Mouse (Mus musculus) midbrain, embryonic 11.5 days (tissue): ENCODE data around the gene Lims1. TPM values are rescaled to one million over a fixed set of nuclear protein-coding genes. Genes with fewer than 3 reads are reported as not detected.
"Not testable (repeated sequence)": the region's sequence is repeated elsewhere in the genome, so short reads cannot be mapped to it uniquely, and the experiment has no call there.

Experiments
- ATAC-seq: fragments of 200-750 bp; cut with Nextera tagmentation; 2 replicates; pipeline ENCODE4 v1.8.0; 2017; ENCODE audit warnings: moderate TSS enrichment, moderate library complexity; ENCODE audit not compliant: low FRiP score
- DNase-seq: peaks from one replicate; pipeline ENCODE4 v3.0.0; 2015; ENCODE audit warnings: low spot score; ENCODE audit errors: missing footprints
- H3K27ac ChIP-seq: fragments of 300-500 bp; sonication (generic); 2 replicates; pipeline ENCODE4 v1.5.1; 2014; ENCODE audit warnings: low read depth, low read length
- H3K27me3 ChIP-seq: fragments of 300-500 bp; sonication (generic); 2 replicates; pipeline ENCODE4 v1.6.1; 2014; ENCODE audit warnings: mild to moderate bottlenecking, low read length, moderate library complexity, mixed read lengths; ENCODE audit not compliant: control insufficient read depth, insufficient read depth
- H3K36me3 ChIP-seq: fragments of 300-500 bp; sonication (generic); 2 replicates; pipeline ENCODE4 v1.6.1; 2014; ENCODE audit warnings: mild to moderate bottlenecking, low read length, moderate library complexity, mixed read lengths; ENCODE audit not compliant: control insufficient read depth, insufficient read depth
- H3K4me1 ChIP-seq: fragments of 300-500 bp; sonication (generic); 2 replicates; pipeline ENCODE4 v1.6.1; 2014; ENCODE audit warnings: low read length; ENCODE audit not compliant: control insufficient read depth, insufficient read depth
- H3K4me2 ChIP-seq: fragments of 300-500 bp; sonication (generic); 2 replicates; pipeline ENCODE4 v1.6.1; 2014; ENCODE audit warnings: mild to moderate bottlenecking, moderate library complexity
- H3K4me3 ChIP-seq: fragments of 300-500 bp; sonication (generic); 2 replicates; pipeline ENCODE4 v1.5.1; 2014; ENCODE audit warnings: low read depth, low read length
- H3K9ac ChIP-seq: fragments of 300-500 bp; sonication (generic); 2 replicates; pipeline ENCODE4 v1.6.1; 2014; ENCODE audit warnings: low read length
- H3K9me3 ChIP-seq: fragments of 300-500 bp; sonication (generic); 2 replicates; pipeline ENCODE4 v1.6.1; 2016; ENCODE audit warnings: low read length; ENCODE audit not compliant: control insufficient read depth
- whole genome bisulfite sequencing: fragments of 180-500 bp; shearing (Covaris S2); extraction: QIAGEN DNeasy Blood & Tissue Kit; methylation state at CpG from one replicate; pipeline ENCODE4 v1.1.7; 2014; 5-methylcytosine and 5-hydroxymethylcytosine counted together
- polyA plus RNA-seq: library from polyadenylated mRNA; unstranded; fragments of >200 nt; fragmentation: Nextera tagmentation; extraction: Ambion mirVana; gene quantifications from 2 replicates; pipeline ENCODE4 v1.2.1, GENCODE M21; 2014

The Lims1 gene
- polyA plus RNA-seq, 1 experiment from 2014 or later, result 88.6 TPM

GRCm38 (mm10) chr10:58337091-58337490 is 13.8 kb downstream of the Lims1 start:
- H3K36me3 ChIP-seq, H3K4me2 ChIP-seq, ATAC-seq, H3K27ac ChIP-seq, H3K9ac ChIP-seq, DNase-seq, H3K4me3 ChIP-seq, H3K4me1 ChIP-seq, H3K27me3 ChIP-seq, H3K9me3 ChIP-seq: not testable (repeated sequence)
- WGBS, result 90% methylated on average over 4 of the region's 4 CpGs

GRCm38 (mm10) chr10:58338590-58338989 is 15.3 kb downstream of the Lims1 start:
- H3K4me2 ChIP-seq, result no peak overlapping the region
- DNase-seq, result no peak
- H3K4me3 ChIP-seq, result no peak overlapping the region
- no peaks in the 10 kb centered on the region for H3K27me3 ChIP-seq
- no peaks in the 10 kb centered on the region for H3K36me3 ChIP-seq
- 58% methylated on average over 1 of the region's 1 CpGs for WGBS
- H3K9ac ChIP-seq, result no peak overlapping the region
- H3K9me3 ChIP-seq, result no peaks in the 10 kb centered on the region; the same call in 1 of the 2 replicates
- no peak overlapping the region for H3K27ac ChIP-seq
- no peaks in the 10 kb centered on the region for H3K4me1 ChIP-seq
- ATAC-seq, result no peak

- Histone ChIP-seq H3K4me1 (no peaks in the 10 kb centered on the region), H3K27me3 (no peaks in the 10 kb centered on the region), H3K9me3 (no peaks in the 10 kb centered on the region; the same call in 1 of the 2 replicates), H3K36me3 (no peaks in the 10 kb centered on the region), H3K4me3 (no peak overlapping the region), H3K4me2 (no peak overlapping the region), H3K27ac (no peak overlapping the region), H3K9ac (no peak overlapping the region)
- ATAC-seq (no peak), DNase-seq (no peak)
- WGBS, result 80% methylated on average over 2 of the region's 2 CpGs
These were observed 18.4 kb downstream of the Lims1 start for GRCm38 (mm10) chr10:58341685-58342084.

GRCm38 (mm10) chr10:58342199-58342598 is 18.9 kb downstream of the Lims1 start:
- no peaks in the 10 kb centered on the region for H3K36me3 ChIP-seq
- DNase-seq, result no peak
- H3K4me2 ChIP-seq, result no peak overlapping the region
- 86% methylated on average over 2 of the region's 2 CpGs for WGBS
- H3K9me3 ChIP-seq, result no peaks in the 10 kb centered on the region; the same call in 1 of the 2 replicates
- ATAC-seq, result no peak
- H3K4me3 ChIP-seq, result no peak overlapping the region
- H3K4me1 ChIP-seq, result no peaks in the 10 kb centered on the region
- no peaks in the 10 kb centered on the region for H3K27me3 ChIP-seq
- no peak overlapping the region for H3K27ac ChIP-seq
- no peak overlapping the region for H3K9ac ChIP-seq

- Histone ChIP-seq H3K27ac (no peak overlapping the region), H3K9ac (no peak overlapping the region), H3K36me3 (no peaks in the 10 kb centered on the region), H3K9me3 (no peaks in the 10 kb centered on the region; the same call in 1 of the 2 replicates), H3K4me3 (no peak overlapping the region), H3K4me2 (no peak overlapping the region), H3K4me1 (no peaks in the 10 kb centered on the region), H3K27me3 (no peaks in the 10 kb centered on the region)
- WGBS, result 92% methylated on average over 3 of the region's 3 CpGs
- no peak for ATAC-seq
- no peak for DNase-seq
These were observed 20.3 kb downstream of the Lims1 start for GRCm38 (mm10) chr10:58343552-58343951.

- H3K9me3 ChIP-seq, result no peaks in the 10 kb centered on the region
- H3K9ac ChIP-seq, result no peak overlapping the region
- 87% methylated on average over 3 of the region's 3 CpGs for WGBS
- H3K4me2 ChIP-seq, result no peak overlapping the region
- ATAC-seq (no peak), DNase-seq (no peak)
- no peaks in the 10 kb centered on the region for H3K4me1 ChIP-seq
- H3K36me3 ChIP-seq, result no peaks in the 10 kb centered on the region
- no peaks in the 10 kb centered on the region for H3K27me3 ChIP-seq
- H3K4me3 ChIP-seq, result no peak overlapping the region
- H3K27ac ChIP-seq, result no peak overlapping the region
These were observed 27.3 kb downstream of the Lims1 start for GRCm38 (mm10) chr10:58350600-58350999.

GRCm38 (mm10) chr10:58351670-58352069 is 28.4 kb downstream of the Lims1 start:
- no peaks in the 10 kb centered on the region for H3K9me3 ChIP-seq
- DNase-seq (no peak), ATAC-seq (no peak)
- H3K4me1 ChIP-seq, result no peaks in the 10 kb centered on the region
- 94% methylated on average over 2 of the region's 2 CpGs for WGBS
- no peak overlapping the region for H3K9ac ChIP-seq
- no peaks in the 10 kb centered on the region for H3K36me3 ChIP-seq
- H3K4me3 ChIP-seq, result no peak overlapping the region
- H3K4me2 ChIP-seq, result no peak overlapping the region
- H3K27ac ChIP-seq, result no peak overlapping the region
- no peaks in the 10 kb centered on the region for H3K27me3 ChIP-seq

GRCm38 (mm10) chr10:58352364-58352763 is 29.1 kb downstream of the Lims1 start:
- 84% methylated on average over 3 of the region's 3 CpGs for WGBS
- H3K27ac ChIP-seq, result no peak overlapping the region
- H3K36me3 ChIP-seq, result no peaks in the 10 kb centered on the region
- no peaks in the 10 kb centered on the region for H3K4me1 ChIP-seq
- no peaks in the 10 kb centered on the region for H3K27me3 ChIP-seq
- DNase-seq (no peak), ATAC-seq (no peak)
- H3K9ac ChIP-seq, result no peak overlapping the region
- H3K9me3 ChIP-seq, result no peaks in the 10 kb centered on the region
- no peak overlapping the region for H3K4me2 ChIP-seq
- no peak overlapping the region for H3K4me3 ChIP-seq

GRCm38 (mm10) chr10:58354561-58354960 is 31.3 kb downstream of the Lims1 start:
- 16% methylated on average over 3 of the region's 3 CpGs for WGBS
- H3K4me1 ChIP-seq, result no peaks in the 10 kb centered on the region

GRCm38 (mm10) chr10:58356460-58356859 is 33.2 kb downstream of the Lims1 start:
- no peak for ATAC-seq
- H3K36me3 ChIP-seq, result no peaks in the 10 kb centered on the region
- no peak overlapping the region for H3K4me3 ChIP-seq
- H3K4me1 ChIP-seq, result no peaks in the 10 kb centered on the region
- H3K9me3 ChIP-seq, result no peaks in the 10 kb centered on the region
- H3K9ac ChIP-seq, result no peak overlapping the region
- H3K27me3 ChIP-seq, result no peaks in the 10 kb centered on the region
- H3K4me2 ChIP-seq, result no peak overlapping the region
- no peak for DNase-seq
- no peak overlapping the region for H3K27ac ChIP-seq
- WGBS, result 93% methylated on average over 3 of the region's 3 CpGs

More at GRCm38 (mm10) chr10:58354561-58354960, 31.3 kb downstream of the Lims1 start:
- no peaks in the 10 kb centered on the region for H3K9me3 ChIP-seq
- DNase-seq (no peak), ATAC-seq (no peak)
- no peaks in the 10 kb centered on the region for H3K36me3 ChIP-seq
- H3K27ac ChIP-seq, result no peak overlapping the region
- no peak overlapping the region for H3K9ac ChIP-seq
- H3K27me3 ChIP-seq, result no peaks in the 10 kb centered on the region
- H3K4me2 ChIP-seq, result no peak overlapping the region
- H3K4me3 ChIP-seq, result no peak overlapping the region
